Mouse (Mus musculus): ENCODE measurements around the gene Zfy2.

Zfy2 gene

GRCm38 (mm10) chrY:2170309-2170708, at the start of gene Zfy2:
Gene Zfy2, minus strand, starts transcription at chrY:2170409.
- no peak for DNase-seq (ENCODE audit: low spot score in 2 of 2)

Measured in urinary bladder, postnatal 36 days (tissue).